Mouse (Mus musculus): ENCODE measurements around the gene Rnf185.

GRCm38 (mm10) chr11:3422242-3422641, 29.9 kb downstream of the Rnf185 start:
- TF ChIP-seq POLR2A (IDR thresholded peaks at IDR 0.05; ENCODE audit: control insufficient read depth, extremely low read depth, insufficient read depth, low read length, poor library complexity): no peak
- no peak for TF ChIP-seq CTCF (IDR thresholded peaks at IDR 0.05; ENCODE audit: borderline replicate concordance, control insufficient read depth, extremely low read depth, insufficient read depth, low read length, poor library complexity)
